Mouse (Mus musculus) heart, embryonic 15.5 days (tissue): ENCODE measurements at regions not wholly inside any gene's neighbourhood (a gene's known extent, or its start where the extent isn't known, plus 50 kb on each side); places are given as distances from the start of the nearest gene placed in this dataset.

Experiments
- ATAC-seq: fragments of 200-750 bp; cut with Nextera tagmentation; replicated peaks from 2 replicates; pipeline ENCODE4 v1.8.0; 2017; ENCODE audit warnings: low read depth, moderate TSS enrichment; ENCODE audit not compliant: insufficient number of reproducible peaks, insufficient read depth, low FRiP score
- H3K27ac ChIP-seq: fragments of 300-500 bp; sonication (generic); 2 replicates; pipeline ENCODE4 v1.5.1; 2015; ENCODE audit warnings: mild to moderate bottlenecking, inconsistent platforms
- H3K27me3 ChIP-seq: fragments of 300-500 bp; sonication (generic); 2 replicates; pipeline ENCODE4 v1.6.1; 2015; ENCODE audit warnings: inconsistent platforms
- H3K36me3 ChIP-seq: fragments of 300-500 bp; sonication (generic); 2 replicates; pipeline ENCODE4 v1.6.1; 2015; ENCODE audit warnings: mild to moderate bottlenecking, inconsistent platforms
- H3K4me1 ChIP-seq: fragments of 300-500 bp; sonication (generic); replicated peaks from 2 replicates; pipeline ENCODE4 v1.6.1; 2015; ENCODE audit warnings: inconsistent platforms
- H3K4me2 ChIP-seq: fragments of 300-500 bp; sonication (generic); 2 replicates; pipeline ENCODE4 v1.6.1; 2015; ENCODE audit warnings: inconsistent platforms, mild to moderate bottlenecking, moderate library complexity
- H3K4me3 ChIP-seq: fragments of 300-500 bp; sonication (generic); 2 replicates; pipeline ENCODE4 v1.5.1; 2015; ENCODE audit warnings: mild to moderate bottlenecking, inconsistent platforms
- H3K9ac ChIP-seq: fragments of 300-500 bp; sonication (generic); 2 replicates; pipeline ENCODE4 v1.6.1; 2015; ENCODE audit warnings: mild to moderate bottlenecking, inconsistent platforms
- H3K9me3 ChIP-seq: fragments of 300-500 bp; sonication (generic); replicated peaks from 2 replicates; pipeline ENCODE4 v1.6.1; 2016; ENCODE audit warnings: inconsistent platforms
- WGBS: fragments of 180-500 bp; shearing (Covaris S2); methylation state at CpG from one replicate; pipeline ENCODE4 v1.1.7; 2015; ENCODE audit warnings: mixed read lengths; 5-methylcytosine and 5-hydroxymethylcytosine counted together

DNA sequence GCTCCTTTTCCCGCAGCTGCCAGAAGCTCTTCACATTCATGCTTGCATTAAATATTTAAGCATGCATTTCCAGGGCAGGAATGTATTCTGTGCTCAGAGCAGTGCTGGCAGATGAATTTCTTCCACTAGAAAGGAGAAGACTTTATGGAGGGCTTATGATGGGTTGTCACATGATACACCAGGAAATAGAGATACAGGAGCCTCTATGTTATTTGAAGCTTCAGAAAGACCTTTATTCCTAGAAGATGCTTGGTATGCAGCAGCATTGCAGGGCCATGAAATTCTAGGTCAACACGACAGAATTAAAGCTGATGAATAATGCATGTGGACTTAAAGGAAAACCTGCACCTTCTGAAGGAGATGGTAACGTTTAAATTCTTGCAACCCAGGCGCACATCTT is 212.1 kb downstream of the Adgrg6 start:
- H3K36me3 ChIP-seq = no peaks in the 10 kb centered on the region
- no peak for ATAC-seq
- WGBS = 76% methylated on average over 4 of the region's 4 CpGs

GRCm38 (mm10) chr10:14332688-14333117 is 212.8 kb downstream of the Adgrg6 start:
- Histone ChIP-seq H3K4me3 (no peak overlapping the region), H3K4me1 (no peaks in the 10 kb centered on the region), H3K9me3 (no peaks in the 10 kb centered on the region), H3K4me2 (no peak overlapping the region), H3K36me3 (no peaks in the 10 kb centered on the region), H3K9ac (no peak overlapping the region), H3K27me3 (no peaks in the 10 kb centered on the region), H3K27ac (no peak overlapping the region)
- 34% methylated on average over 4 of the region's 4 CpGs for WGBS
- ATAC-seq = no peak

More for the DNA sequence above, 212.1 kb downstream of the Adgrg6 start:
- Histone ChIP-seq H3K9me3 (no peaks in the 10 kb centered on the region), H3K9ac (no peak overlapping the region), H3K4me1 (no peaks in the 10 kb centered on the region), H3K27ac (no peak overlapping the region), H3K4me2 (no peak overlapping the region), H3K27me3 (no peaks in the 10 kb centered on the region), H3K4me3 (no peak overlapping the region)

GRCm38 (mm10) chr10:14328846-14329245 is 216.6 kb downstream of the Adgrg6 start:
- H3K4me1 ChIP-seq = no peaks in the 10 kb centered on the region
- H3K4me2 ChIP-seq = no peak overlapping the region
- H3K27ac ChIP-seq = no peak overlapping the region
- no peaks in the 10 kb centered on the region for H3K36me3 ChIP-seq
- no peak overlapping the region for H3K4me3 ChIP-seq
- no peaks in the 10 kb centered on the region for H3K27me3 ChIP-seq
- H3K9me3 ChIP-seq = no peaks in the 10 kb centered on the region
- WGBS = 54% methylated on average over 2 of the region's 2 CpGs
- no peak for ATAC-seq
- H3K9ac ChIP-seq = no peak overlapping the region

DNA sequence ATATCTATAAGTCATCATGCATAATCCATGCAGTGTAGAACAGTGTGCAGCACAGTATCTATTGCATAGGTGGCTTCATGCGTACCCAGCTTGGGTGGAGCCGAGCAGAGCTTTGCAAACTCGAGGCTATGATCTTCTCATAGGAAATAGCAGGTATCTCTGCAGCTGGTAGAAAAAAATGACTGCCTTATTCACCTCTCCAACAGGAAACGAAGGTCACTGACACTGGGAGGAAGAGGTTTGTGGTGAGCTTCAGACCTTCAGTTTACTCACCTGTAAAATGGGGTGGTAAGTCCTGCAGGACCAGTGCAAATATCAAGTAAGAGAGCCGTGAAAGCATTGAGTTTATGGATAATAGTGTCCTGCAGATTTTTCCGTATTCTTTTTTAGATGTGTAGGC is 219.2 kb downstream of the Adgrg6 start:
- no peaks in the 10 kb centered on the region for H3K27me3 ChIP-seq
- 81% methylated on average over 6 of the region's 6 CpGs for WGBS
- ATAC-seq = no peak
- no peaks in the 10 kb centered on the region for H3K36me3 ChIP-seq
- H3K9ac ChIP-seq = no peak overlapping the region
- no peak overlapping the region for H3K27ac ChIP-seq
- H3K4me2 ChIP-seq = no peak overlapping the region
- no peak overlapping the region for H3K4me3 ChIP-seq
- H3K4me1 ChIP-seq = no peaks in the 10 kb centered on the region
- H3K9me3 ChIP-seq = no peaks in the 10 kb centered on the region

DNA sequence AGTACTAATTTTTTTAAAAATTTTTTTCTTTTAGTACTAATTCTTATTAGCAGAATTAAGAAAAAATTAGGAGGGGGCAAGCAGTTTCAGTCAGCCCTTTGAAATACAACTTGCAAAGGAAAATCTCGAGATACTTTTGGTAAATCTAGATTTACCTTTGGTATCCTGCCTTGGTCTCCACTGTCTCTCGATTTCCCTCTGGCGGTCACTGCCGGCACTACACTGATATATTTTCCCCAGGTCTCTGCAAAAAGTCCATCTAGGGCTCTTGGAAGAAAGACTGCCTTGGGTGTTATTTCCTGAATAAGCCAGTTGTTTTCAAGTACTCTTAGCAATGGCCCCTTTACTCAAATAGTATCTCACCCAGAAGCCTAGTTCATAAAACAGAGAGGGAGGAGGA is 224.0 kb downstream of the Adgrg6 start:
- no peak for ATAC-seq
- WGBS = 2% methylated on average over 4 of the region's 4 CpGs

GRCm38 (mm10) chr10:14315232-14315631 is 230.2 kb downstream of the Adgrg6 start:
- H3K27me3 ChIP-seq = no peaks in the 10 kb centered on the region
- no peak overlapping the region for H3K4me2 ChIP-seq
- H3K4me3 ChIP-seq = no peak overlapping the region
- no peak for ATAC-seq
- no peaks in the 10 kb centered on the region for H3K9me3 ChIP-seq
- no peak overlapping the region for H3K27ac ChIP-seq
- WGBS = 85% methylated on average over 7 of the region's 7 CpGs
- no peaks in the 10 kb centered on the region for H3K36me3 ChIP-seq
- H3K9ac ChIP-seq = no peak overlapping the region
- H3K4me1 ChIP-seq = no peaks in the 10 kb centered on the region

More for the DNA sequence above, 224.0 kb downstream of the Adgrg6 start:
- no peak overlapping the region for H3K27ac ChIP-seq
- H3K4me3 ChIP-seq = no peak overlapping the region
- H3K4me1 ChIP-seq = no peaks in the 10 kb centered on the region
- H3K27me3 ChIP-seq = no peaks in the 10 kb centered on the region
- no peak overlapping the region for H3K9ac ChIP-seq
- no peaks in the 10 kb centered on the region for H3K36me3 ChIP-seq
- no peaks in the 10 kb centered on the region for H3K9me3 ChIP-seq
- no peak overlapping the region for H3K4me2 ChIP-seq

DNA sequence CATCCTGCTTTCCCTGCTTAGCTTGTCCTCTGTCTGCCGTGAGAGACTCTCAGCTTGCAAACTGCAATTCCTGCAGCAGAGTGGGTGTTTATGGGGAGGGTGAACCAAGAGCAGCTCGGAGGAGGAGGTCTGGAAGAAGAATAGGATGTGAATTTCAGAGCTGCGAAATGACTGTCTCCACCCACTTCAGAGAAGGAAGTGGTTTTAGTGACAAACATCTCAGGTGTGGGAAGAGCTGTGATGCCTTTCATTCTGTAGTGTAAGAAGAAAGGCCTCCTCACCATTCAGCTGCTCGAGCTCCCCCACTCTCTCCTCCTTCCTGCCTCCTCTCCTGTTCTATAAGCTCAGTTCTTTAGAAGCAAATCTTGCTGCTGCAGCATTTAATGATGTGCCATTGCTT is 230.9 kb downstream of the Adgrg6 start:
- H3K4me3 ChIP-seq = no peak overlapping the region
- ATAC-seq = no peak
- no peak overlapping the region for H3K9ac ChIP-seq

GRCm38 (mm10) chr10:14314004-14314581 is 231.4 kb downstream of the Adgrg6 start:
- Histone ChIP-seq H3K4me1 (no peaks in the 10 kb centered on the region), H3K4me2 (no peak overlapping the region), H3K36me3 (no peaks in the 10 kb centered on the region), H3K4me3 (no peak overlapping the region), H3K9ac (no peak overlapping the region), H3K27me3 (no peaks in the 10 kb centered on the region), H3K27ac (no peak overlapping the region), H3K9me3 (no peaks in the 10 kb centered on the region)
- ATAC-seq = no peak
- 68% methylated on average over 10 of the region's 10 CpGs for WGBS

More for the DNA sequence above, 230.9 kb downstream of the Adgrg6 start:
- H3K27ac ChIP-seq = no peak overlapping the region
- H3K27me3 ChIP-seq = no peaks in the 10 kb centered on the region
- no peaks in the 10 kb centered on the region for H3K9me3 ChIP-seq
- H3K36me3 ChIP-seq = no peaks in the 10 kb centered on the region
- no peaks in the 10 kb centered on the region for H3K4me1 ChIP-seq
- H3K4me2 ChIP-seq = no peak overlapping the region
- WGBS = 42% methylated on average over 4 of the region's 4 CpGs

- 77% methylated on average over 4 of the region's 4 CpGs for WGBS
- no peak overlapping the region for H3K4me2 ChIP-seq
- ATAC-seq = no peak
Measured at GRCm38 (mm10) chr10:14312959-14313358, 232.5 kb downstream of the Adgrg6 start.

DNA sequence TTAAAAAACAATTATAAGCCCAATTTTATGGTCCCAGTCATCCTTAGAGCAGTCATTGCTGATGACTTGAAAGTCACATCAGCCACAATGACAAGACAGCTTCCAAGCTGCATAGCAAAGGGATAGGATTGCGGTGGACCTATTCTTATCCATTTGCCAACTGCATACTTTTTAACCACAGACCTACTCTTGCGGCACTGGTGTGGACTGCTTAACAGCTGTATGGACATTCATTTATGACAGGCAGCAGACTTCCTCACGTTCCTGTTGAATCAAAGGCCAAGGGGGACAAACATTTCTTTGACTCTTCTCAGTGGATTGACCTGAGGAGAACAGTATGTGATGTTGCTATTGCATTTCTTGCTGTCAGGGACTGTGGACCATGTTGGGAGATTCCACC is 233.5 kb downstream of the Adgrg6 start:
- Histone ChIP-seq H3K27me3 (no peaks in the 10 kb centered on the region), H3K9ac (no peak overlapping the region), H3K4me3 (no peak overlapping the region), H3K9me3 (no peaks in the 10 kb centered on the region), H3K27ac (no peak overlapping the region), H3K4me2 (no peak overlapping the region), H3K4me1 (no peaks in the 10 kb centered on the region), H3K36me3 (no peaks in the 10 kb centered on the region)
- 73% methylated on average over 3 of the region's 3 CpGs for WGBS
- no peak for ATAC-seq

More at GRCm38 (mm10) chr10:14312959-14313358, 232.5 kb downstream of the Adgrg6 start:
- no peak overlapping the region for H3K27ac ChIP-seq
- no peaks in the 10 kb centered on the region for H3K36me3 ChIP-seq
- no peak overlapping the region for H3K4me3 ChIP-seq
- no peaks in the 10 kb centered on the region for H3K9me3 ChIP-seq
- H3K4me1 ChIP-seq = no peaks in the 10 kb centered on the region
- no peaks in the 10 kb centered on the region for H3K27me3 ChIP-seq
- no peak overlapping the region for H3K9ac ChIP-seq

DNA sequence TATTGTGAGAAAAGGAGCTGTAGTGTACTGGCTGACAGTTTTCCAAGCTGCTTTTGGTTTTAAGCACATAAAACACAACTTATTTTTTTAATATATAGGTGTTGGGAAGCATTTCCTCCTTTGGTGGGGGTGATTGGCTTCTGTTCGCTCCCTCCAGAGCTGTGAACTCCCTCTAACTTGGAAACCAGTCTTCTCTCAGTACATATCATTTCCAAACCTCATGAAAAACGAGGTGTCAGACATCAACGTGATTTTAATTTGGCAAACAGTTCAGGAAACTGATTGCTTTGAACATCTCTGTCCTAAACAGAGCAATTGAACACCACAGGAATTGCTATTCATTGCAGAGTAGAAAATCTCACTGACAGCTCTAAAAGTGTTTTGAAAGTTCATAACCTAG is 238.6 kb downstream of the Adgrg6 start:
- no peaks in the 10 kb centered on the region for H3K4me1 ChIP-seq
- no peak for ATAC-seq
- 50% methylated on average over 3 of the region's 3 CpGs for whole genome bisulfite sequencing
- H3K4me2 ChIP-seq = no peak overlapping the region
- H3K9ac ChIP-seq = no peak overlapping the region
- no peak overlapping the region for H3K4me3 ChIP-seq
- H3K27me3 ChIP-seq = no peaks in the 10 kb centered on the region
- no peak overlapping the region for H3K27ac ChIP-seq
- no peaks in the 10 kb centered on the region for H3K36me3 ChIP-seq
- H3K9me3 ChIP-seq = no peaks in the 10 kb centered on the region

- H3K4me2 ChIP-seq = no peak overlapping the region
- H3K27me3 ChIP-seq = no peaks in the 10 kb centered on the region
Measured at GRCm38 (mm10) chr10:14303476-14303875, 242.0 kb downstream of the Adgrg6 start.

More at GRCm38 (mm10) chr10:14303476-14303875, 242.0 kb downstream of the Adgrg6 start:
- Histone ChIP-seq H3K4me3 (no peak overlapping the region), H3K4me1 (no peaks in the 10 kb centered on the region), H3K36me3 (no peaks in the 10 kb centered on the region), H3K9me3 (no peaks in the 10 kb centered on the region), H3K27ac (no peak overlapping the region), H3K9ac (no peak overlapping the region)
- ATAC-seq = no peak
